Mouse (Mus musculus): ENCODE measurements at regions not wholly inside any gene's neighbourhood (a gene's known extent, or its start where the extent isn't known, plus 50 kb on each side); places are given as distances from the start of the nearest gene placed in this dataset.

GRCm38 (mm10) chr13:52241761-52242160, 289.3 kb downstream of the Diras2 start:
- TF ChIP-seq CTCF (IDR thresholded peaks at IDR 0.05; ENCODE audit: control insufficient read depth, insufficient read depth, insufficient read length) (no peak), CEBPB (IDR thresholded peaks at IDR 0.05; ENCODE audit: low read depth) (no peak), USF1 (IDR thresholded peaks at IDR 0.05; ENCODE audit: low read depth) (no peak), FOSL1 (IDR thresholded peaks at IDR 0.05; ENCODE audit: insufficient read depth, low read length, poor library complexity, severe bottlenecking) (peak; percentile 14), MYOD1 (IDR thresholded peaks at IDR 0.05; ENCODE audit: control insufficient read depth, insufficient read length, low read depth) (no peak), MYOG (IDR thresholded peaks at IDR 0.05; ENCODE audit: control insufficient read depth, extremely low read depth, insufficient read length) (no peak)

All from C2C12 (cell line).